Comparison of ENCODE assay signal across 9 mouse cellular contexts in genomic region chr7:135836808-135837733, GRCm38 (mm10).
DNase-seq lines count a peak whose midpoint lies in the region; TF ChIP-seq lines count a peak whose summit lies in the region.
"Had no signal": no experiment of that assay in that cellular context is flagged by ENCODE, and none has a peak within 500 bp of the region (broad histone marks: within the 10 kb centered on the region; RNA-seq: fewer than 3 reads in every experiment).

No protein-coding gene starts in this region.

- no peaks in the 10 kb centered on the region for H3K4me1 ChIP-seq in cortical plate, adult 2 months (ENCODE audit: control insufficient read depth, insufficient read depth, low read length)
- H3K4me1 ChIP-seq: megakaryocyte, embryonic 14.5 days had no signal

- no peak overlapping the region for H3K4me3 ChIP-seq in cortical plate, adult 2 months (ENCODE audit: insufficient read depth, low read length)
- H3K4me3 ChIP-seq: megakaryocyte, embryonic 14.5 days had no signal

- no peak for TF ChIP-seq POLR2A in cortical plate, adult 2 months (IDR thresholded peaks at IDR 0.05; ENCODE audit: extremely low read depth, insufficient read depth, low read length)

- peak; percentile 84 for DNase-seq in adrenal gland, postnatal 10 days
- peak; percentile 80 for DNase-seq in gastrocnemius, adult 18-20 months (ENCODE audit: low spot score)
- peak; percentile 66 for DNase-seq in hindlimb bud, embryonic 11.5 days (ENCODE audit: extremely low spot score, low read depth, low spot score)
- peak; percentile 26 to 49 for DNase-seq in left cerebral cortex, adult 8-10 months (ENCODE audit: low spot score in 2 of 2)
- DNase-seq in lung, postnatal 36 days, result peak; percentile 73
- peak; percentile 82 to 87 for DNase-seq in right cerebral cortex, postnatal 10 days (ENCODE audit: low spot score in 2 of 2)
- DNase-seq in natural killer cell, adult 2 months (ENCODE audit: low spot score in 2 of 2), result no peak

- peak; percentile 92 for TF ChIP-seq CTCF in cortical plate, adult 2 months (IDR thresholded peaks at IDR 0.05; ENCODE audit: extremely low read depth, insufficient read depth, low read length)

- H3K27ac ChIP-seq in cortical plate, adult 2 months (ENCODE audit: insufficient read depth, low read length), result no peak overlapping the region

Comparison
In these comparisons a context has a peak if more than half of its experiments do, and no peak if none do; other contexts are left out.
1. DNase-seq: peak in adrenal gland, postnatal 10 days (single experiment), gastrocnemius, adult 18-20 months (single experiment), hindlimb bud, embryonic 11.5 days (single experiment), left cerebral cortex, adult 8-10 months (2 of 2), lung, postnatal 36 days (single experiment) and right cerebral cortex, postnatal 10 days (2 of 2); none in natural killer cell, adult 2 months (0 of 2).